Mouse (Mus musculus) spleen, postnatal 14 days (tissue): ENCODE data around the gene Fam213a.

ENCODE experiments used
- DNase-seq, 2 experiments: peaks; one replicate each; pipeline ENCODE4 v3.0.0; 2021 to 2022; ENCODE audit warnings: low spot score in 2 of 2

The Fam213a gene

GRCm38 (mm10) chr14:40963501-40964213, 49.9 kb downstream of the Fam213a start:
- no peak for DNase-seq

- DNase-seq: no peak
Observed at GRCm38 (mm10) chr14:40962365-40963290, 51.0 kb downstream of the Fam213a start.

GRCm38 (mm10) chr14:40960237-40960636, 53.4 kb downstream of the Fam213a start:
- no peak for DNase-seq

- no peak for DNase-seq
Observed at GRCm38 (mm10) chr14:40959586-40959985, 54.0 kb downstream of the Fam213a start.

- DNase-seq: no peak
Observed at GRCm38 (mm10) chr14:40958986-40959381, 54.6 kb downstream of the Fam213a start.

GRCm38 (mm10) chr14:40958083-40958985, 55.3 kb downstream of the Fam213a start:
- no peak for DNase-seq

GRCm38 (mm10) chr14:40957607-40958006, 56.0 kb downstream of the Fam213a start:
- no peak for DNase-seq

- DNase-seq: no peak
Observed at GRCm38 (mm10) chr14:40956252-40957146, 57.1 kb downstream of the Fam213a start.

- no peak for DNase-seq
Observed at GRCm38 (mm10) chr14:40955596-40956251, 57.9 kb downstream of the Fam213a start.

- DNase-seq: no peak
Observed at GRCm38 (mm10) chr14:40955146-40955545, 58.4 kb downstream of the Fam213a start.

GRCm38 (mm10) chr14:40953381-40953780, 60.2 kb downstream of the Fam213a start:
- no peak for DNase-seq

- no peak for DNase-seq
Observed at GRCm38 (mm10) chr14:40952715-40953114, 60.9 kb downstream of the Fam213a start.

GRCm38 (mm10) chr14:40952301-40952700, 61.3 kb downstream of the Fam213a start:
- DNase-seq: no peak

GRCm38 (mm10) chr14:40949730-40950614, 63.6 kb downstream of the Fam213a start:
- DNase-seq: no peak

GRCm38 (mm10) chr14:40949047-40949446, 64.5 kb downstream of the Fam213a start:
- DNase-seq: no peak

GRCm38 (mm10) chr14:40948522-40948921, 65.1 kb downstream of the Fam213a start:
- DNase-seq: no peak

GRCm38 (mm10) chr14:40947431-40948394, 65.9 kb downstream of the Fam213a start:
- DNase-seq: no peak

GRCm38 (mm10) chr14:40943802-40944201, 69.8 kb downstream of the Fam213a start:
- DNase-seq: no peak
